Mouse (Mus musculus) G1E (cell line): Measurements from ENCODE around the gene Ttpal.

Experiments used
- CTCF ChIP-seq: IDR thresholded peaks from 2 replicates; pipeline ENCODE4 v1.5.1; 2012; ENCODE audit warnings: low read depth, low read length, inconsistent platforms, mixed read lengths
- GATA1 ChIP-seq: IDR thresholded peaks from 2 replicates; pipeline ENCODE4 v1.6.1; 2012; ENCODE audit warnings: borderline replicate concordance, low read length, inconsistent platforms, mixed read lengths
- GATA2 ChIP-seq: IDR thresholded peaks from 2 replicates; pipeline ENCODE4 v1.6.1; 2012; ENCODE audit warnings: low read depth, low read length, inconsistent platforms, borderline replicate concordance
- POLR2AphosphoS5 ChIP-seq: IDR thresholded peaks from 2 replicates; pipeline ENCODE4 v1.6.1; 2012; ENCODE audit warnings: low read depth, low read length, inconsistent platforms; ENCODE audit not compliant: insufficient replicate concordance
- TAL1 ChIP-seq: conservative IDR thresholded peaks from 2 replicates; pipeline ENCODE4 v1.6.1; 2012; ENCODE audit warnings: low read depth, low read length, inconsistent platforms, mixed read lengths

DNA sequence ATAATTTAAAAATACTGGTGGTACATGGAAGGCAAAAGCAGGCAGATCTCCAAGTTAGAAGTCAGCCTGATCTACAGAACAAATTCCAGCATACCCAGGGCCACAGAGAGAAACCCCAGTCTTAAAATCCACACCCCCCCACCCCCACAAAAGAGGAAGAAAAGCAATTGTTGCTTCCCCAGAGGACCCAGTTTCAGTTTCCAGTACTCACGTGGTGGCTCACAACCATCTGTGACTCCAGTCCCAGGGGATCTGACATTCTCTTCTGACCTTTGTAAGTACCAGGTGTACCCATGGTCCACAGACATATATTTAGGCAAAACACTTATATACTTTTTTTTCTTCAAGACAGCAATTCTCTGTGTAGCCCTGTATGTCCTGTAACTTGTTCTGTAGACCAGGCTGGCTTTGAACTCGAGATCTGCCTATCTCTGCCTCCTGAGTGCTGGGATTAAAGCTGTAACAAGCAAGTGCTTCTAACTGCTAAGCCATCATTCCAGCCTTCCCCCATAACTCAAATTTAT, 60.6 kb downstream of the Ttpal start:
- TF ChIP-seq CTCF = no peak
- no peak for TF ChIP-seq TAL1
- no peak for TF ChIP-seq GATA1
- no peak for TF ChIP-seq POLR2AphosphoS5
- TF ChIP-seq GATA2 = no peak
